Mouse (Mus musculus) ES-E14 (cell line): ENCODE measurements around the gene Edem2.

Experiments
- CHD2 ChIP-seq: IDR thresholded peaks from 2 replicates; pipeline ENCODE4 v1.6.1; 2014; ENCODE audit warnings: mild to moderate bottlenecking, low read depth, low read length, inconsistent platforms
- ZC3H11A ChIP-seq: IDR thresholded peaks from 2 replicates; pipeline ENCODE4 v1.6.1; 2012; ENCODE audit warnings: low read depth, mild to moderate bottlenecking, inconsistent platforms, low read length, borderline replicate concordance
- ZNF384 ChIP-seq: IDR thresholded peaks from 2 replicates; pipeline ENCODE4 v1.6.1; 2012; ENCODE audit warnings: low read depth, low read length, inconsistent platforms

GRCm38 (mm10) chr2:155777688-155777985 is 48.4 kb upstream of the Edem2 start:
- TF ChIP-seq ZNF384 (no peak), CHD2 (no peak), ZC3H11A (no peak)
